Mouse (Mus musculus) spleen, postnatal 0 days (tissue): ENCODE measurements around the gene Ncor2. TPM values are rescaled to one million over a fixed set of nuclear protein-coding genes. Genes with fewer than 3 reads are reported as not detected.

Experiments used
- polyA plus RNA-seq: library from polyadenylated mRNA; unstranded; fragments of >200 nt; fragmentation: Nextera tagmentation; extraction: Ambion mirVana; gene quantifications from 2 replicates; pipeline ENCODE4 v1.2.1, GENCODE M21; 2015

Ncor2 gene
- 7.1 and 10.7 TPM in 2 replicates for polyA plus RNA-seq

GRCm38 (mm10) chr5:125179007-125179734 lies at the start of gene Ncor2:
Gene Ncor2 (minus strand): TSS chr5:125179219.

GRCm38 (mm10) chr5:125002969-125003872 lies 175.8 kb downstream of the Ncor2 start, which contains the start of gene Rflna:
Gene Rflna (plus strand): TSS chr5:125003221.

Other genes starting within 250 kb of the Ncor2 start
- 2.0 and 2.9 TPM in 2 replicates for gene Rflna, start 176.0 kb downstream of the Ncor2 start, polyA plus RNA-seq
- 52.7 and 56.7 TPM in 2 replicates for gene Scarb1, start 161.9 kb upstream of the Ncor2 start, polyA plus RNA-seq
- 0.42 and 0.52 TPM in 2 replicates for gene Gm10382, start 210.1 kb upstream of the Ncor2 start, polyA plus RNA-seq
- gene Ubc, start 211.0 kb upstream of the Ncor2 start, polyA plus RNA-seq = 427 and 428 TPM in 2 replicates